In genomic region chr7:24506838-24507725, GRCm38 (mm10) we compare ENCODE assay signal across 8 mouse cellular contexts. TPM values are rescaled to one million over a fixed set of nuclear protein-coding genes. Genes with fewer than 3 reads are reported as not detected.
DNase-seq lines count a peak whose midpoint lies in the region; ATAC-seq lines count a peak whose summit lies in the region.

TSS of gene Zfp428 (plus strand) at chr7:24507006.

- peaks cover 70% of the 10 kb centered on the region for H3K4me1 ChIP-seq in hindbrain, embryonic 13.5 days (replicated peaks)

- peak within 1 kb of the TSS; percentile 69 for H3K4me2 ChIP-seq in hindbrain, embryonic 13.5 days

- peak within 1 kb of the TSS; percentile 61 for H3K4me3 ChIP-seq in hindbrain, embryonic 13.5 days

- H3K9ac ChIP-seq in hindbrain, embryonic 13.5 days, result peak within 1 kb of the TSS; percentile 90

- under 1% methylated on average over 84 of the region's 84 CpGs for WGBS in hindbrain, embryonic 13.5 days

- H3K36me3 ChIP-seq in hindbrain, embryonic 13.5 days, result peaks cover 33% of the 10 kb centered on the region

- no peaks in the 10 kb centered on the region for H3K9me3 ChIP-seq in hindbrain, embryonic 13.5 days

- DNase-seq in WW6 (ENCODE audit: low read depth, low spot score), result peak; percentile 70
- DNase-seq in cerebellum, postnatal 25 days, result peak; percentile 93 to 97
- DNase-seq in frontal cortex, postnatal 25 days (ENCODE audit: low spot score in 2 of 2), result peak; percentile 71 to 74
- peak; percentile 84 to 85 for DNase-seq in layer of hippocampus, postnatal 36 days
- DNase-seq in lung, postnatal 36 days, result peak; percentile 87
- peak; percentile 96 for DNase-seq in retina, postnatal 1 day
- DNase-seq in thymus, postnatal 4 days, result peak; percentile 77

- peak within 1 kb of the TSS; percentile 100 for H3K27ac ChIP-seq in hindbrain, embryonic 13.5 days

- peak; percentile 92 for ATAC-seq in hindbrain, embryonic 13.5 days (ENCODE audit: low FRiP score)

- H3K27me3 ChIP-seq in hindbrain, embryonic 13.5 days, result no peaks in the 10 kb centered on the region

RNA-seq across cellular contexts. Expression of gene Zfp428, which starts in this region (rescaled TPM):
- polyA plus RNA-seq in hindbrain, embryonic 13.5 days (2015; fragmentation: Nextera tagmentation; extraction: Ambion mirVana), result 259 and 270 TPM in 2 replicates
- 10 to 100 TPM; 36.2 to 42.1 TPM for total RNA-seq in layer of hippocampus, postnatal 36 days (2021)

Comparison
In these comparisons a context has a peak if more than half of its experiments do, and no peak if none do; other contexts are left out.
1. Peak in every context shown above with its lines: DNase-seq, ATAC-seq, H3K4me3 ChIP-seq and H3K27ac ChIP-seq.